Mouse (Mus musculus) ES-Bruce4 (cell line): ENCODE data around the gene Ooep.

Experiments
- CTCF ChIP-seq: IDR thresholded peaks from one replicate; pipeline ENCODE4 v1.8.1; 2011; ENCODE audit warnings: low read depth, low read length
- EP300 ChIP-seq: IDR thresholded peaks from 2 replicates; pipeline ENCODE4 v1.6.1; 2011; ENCODE audit warnings: low read depth, low read length; ENCODE audit not compliant: insufficient read depth
- POLR2A ChIP-seq: IDR thresholded peaks from one replicate; pipeline ENCODE4 v1.8.1; 2011; ENCODE audit warnings: low read length; ENCODE audit not compliant: insufficient read depth

GRCm38 (mm10) chr9:78386947-78387346, 8.4 kb upstream of the Ooep start:
- TF ChIP-seq POLR2A (no peak), EP300 (no peak), CTCF (no peak)
